ENCODE assay signal across 12 mouse cellular contexts in the genomic region with DNA sequence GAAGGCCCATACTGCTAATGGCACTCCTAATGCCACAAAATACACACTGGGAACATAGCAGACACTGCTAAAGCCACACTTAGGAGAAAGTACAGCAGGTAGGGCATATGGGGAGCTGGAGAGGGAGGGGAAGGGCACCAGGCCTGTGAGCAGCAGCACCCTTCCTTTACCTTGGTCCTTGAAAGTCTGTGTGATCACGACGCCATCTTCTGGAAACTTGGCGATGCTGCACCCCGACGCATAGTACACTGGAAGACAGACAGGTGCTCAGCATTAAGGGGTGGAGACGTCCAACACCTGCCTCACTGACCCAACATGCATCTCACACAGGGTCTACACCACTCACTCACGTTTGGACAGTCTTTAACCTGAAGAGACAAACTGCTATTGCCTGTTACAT. TPM values are rescaled to one million over a fixed set of nuclear protein-coding genes. Genes with fewer than 3 reads are reported as not detected.
A peak's percentile ranks its signal among the peaks of the same experiment; 100 is the strongest.
DNase-seq lines count a peak whose midpoint lies in the region; ATAC-seq and TF ChIP-seq lines count a peak whose summit lies in the region.
"Had no signal": no experiment of that assay in that cellular context is flagged by ENCODE, and none has a peak within 500 bp of the region (broad histone marks: within the 10 kb centered on the region; RNA-seq: fewer than 3 reads in every experiment).

No protein-coding gene starts in this region.

- in situ Hi-C loops in CH12.LX (cut with MboI; ENCODE audit: low pct_ligation_motif_present, low pct_unique_long_range_greater_than_20kb, low sequenced_read_pairs), result no loop called here

- H3K4me3 ChIP-seq in kidney, embryonic 16.5 days (ENCODE audit: low read length), result no peak overlapping the region
- H3K4me3 ChIP-seq in CH12.LX (replicated peaks in 1 of 3; ENCODE audit: low read depth in 2 of 3, low read length in 2 of 3, poor library complexity in 1 of 3), result no peak overlapping the region
- H3K4me3 ChIP-seq: liver, embryonic 15.5 days; myocyte had no signal

- ATAC-seq in kidney, embryonic 16.5 days (ENCODE audit: low FRiP score, low TSS enrichment), result no peak

- TF ChIP-seq RAD21 in CH12.LX (IDR thresholded peaks at IDR 0.05; ENCODE audit: low read depth, low read length), result peak; percentile 20

- peaks cover 82% of the 10 kb centered on the region for H3K36me3 ChIP-seq in kidney, embryonic 16.5 days (ENCODE audit: insufficient read depth, low read length)
- H3K36me3 ChIP-seq in CH12.LX (replicated peaks in 1 of 2; ENCODE audit: control insufficient read depth in 1 of 2, insufficient read depth in 1 of 2, low read length in 1 of 2), result peaks cover 85 to 96% of the 10 kb centered on the region in 2 experiments

- peak; percentile 14 for DNase-seq in kidney, adult 9 months
- DNase-seq in 416B (ENCODE audit: low read depth) (peak; percentile 17), CH12.LX (ENCODE audit: extremely low read depth) (no peak)
- DNase-seq in embryo, embryonic 10.5 days (ENCODE audit: low spot score), result peak; percentile 22
- no peak for DNase-seq in frontal cortex, postnatal 10 days (ENCODE audit: low spot score in 2 of 2)
- DNase-seq in gastrocnemius, adult 8-10 months (ENCODE audit: low spot score in 2 of 2), result no peak
- DNase-seq: gastrocnemius, postnatal 25 days had no signal

- 79% methylated on average over 7 of the region's 7 CpGs for WGBS in kidney, embryonic 16.5 days

- dilution Hi-C loops in CH12.LX (cut with MboI; ENCODE audit: extremely low pct_ligation_motif_present, extremely low pct_unique_long_range_greater_than_20kb, low sequenced_read_pairs), result no loop called here

- H3K27ac ChIP-seq in kidney, embryonic 16.5 days (ENCODE audit: low read length), result no peak overlapping the region
- H3K27ac ChIP-seq in CH12.LX (ENCODE audit: insufficient read depth, low read depth), result no peak overlapping the region
- H3K27ac ChIP-seq: liver, embryonic 15.5 days had no signal

- H3K79me2 ChIP-seq in CH12.LX (replicated peaks; ENCODE audit: control insufficient read depth, extremely low read depth, insufficient read depth, poor library complexity, severe bottlenecking), result no peaks in the 10 kb centered on the region

- TF ChIP-seq CTCF in CH12.LX (conservative IDR thresholded peaks at IDR 0.05 in 1 of 2, IDR thresholded peaks at IDR 0.05 in 1 of 2; ENCODE audit: low read depth in 2 of 2, low read length in 2 of 2), result peak in 1 of 2 experiments; percentile 39; a peak in 2 of 4 replicates

- TF ChIP-seq EP300 in CH12.LX (IDR thresholded peaks at IDR 0.05; ENCODE audit: low read length), result no peak

- no peak overlapping the region for H3K4me2 ChIP-seq in kidney, embryonic 16.5 days (replicated peaks; ENCODE audit: low read depth, low read length)
- H3K4me2 ChIP-seq in CH12.LX (ENCODE audit: insufficient read depth, low read depth, poor library complexity, severe bottlenecking), result no peak overlapping the region
- H3K4me2 ChIP-seq: liver, embryonic 15.5 days had no signal

- H3K9me3 ChIP-seq in kidney, embryonic 16.5 days (ENCODE audit: low read length), result no peaks in the 10 kb centered on the region
- H3K9me3 ChIP-seq in CH12.LX (replicated peaks; ENCODE audit: low read length), result no peaks in the 10 kb centered on the region
- H3K9me3 ChIP-seq: liver, embryonic 15.5 days had no signal

- TF ChIP-seq POLR2A in CH12.LX (IDR thresholded peaks at IDR 0.05; ENCODE audit: low read depth, low read length), result no peak

- no peaks in the 10 kb centered on the region for H3K4me1 ChIP-seq in kidney, embryonic 16.5 days (ENCODE audit: insufficient read depth, low read length)
- H3K4me1 ChIP-seq in CH12.LX (ENCODE audit: control insufficient read depth in 1 of 2, insufficient read depth in 2 of 2), result peaks cover 0 to 12% of the 10 kb centered on the region in 2 experiments; a peak in 2 of 4 replicates

- H3K27me3 ChIP-seq in kidney, embryonic 16.5 days (ENCODE audit: insufficient read depth, low read length), result no peaks in the 10 kb centered on the region
- no peaks in the 10 kb centered on the region for H3K27me3 ChIP-seq in CH12.LX (replicated peaks)
- H3K27me3 ChIP-seq: liver, embryonic 15.5 days had no signal

- H3K9ac ChIP-seq in kidney, embryonic 16.5 days (replicated peaks; ENCODE audit: low read length), result no peak overlapping the region
- no peak overlapping the region for H3K9ac ChIP-seq in CH12.LX (ENCODE audit: insufficient read depth, low read depth)
- H3K9ac ChIP-seq: liver, embryonic 15.5 days had no signal

TF ChIP-seq in CH12.LX, 34 proteins besides CTCF, POLR2A, EP300 and RAD21:
- TF ChIP-seq MEF2A (IDR thresholded peaks at IDR 0.05; ENCODE audit: borderline replicate concordance, low read depth, low read length) (no peak), MAZ (IDR thresholded peaks at IDR 0.05; ENCODE audit: low read depth, low read length) (no peak), ELF1 (IDR thresholded peaks at IDR 0.05; ENCODE audit: low read depth, low read length) (no peak), POLR2AphosphoS2 (IDR thresholded peaks at IDR 0.05; ENCODE audit: low read depth, low read length) (no peak), ZMIZ1 (IDR thresholded peaks at IDR 0.05; ENCODE audit: low read depth, low read length) (no peak), TBP (conservative IDR thresholded peaks at IDR 0.05; ENCODE audit: low read depth, low read length) (no peak), ZC3H11A (IDR thresholded peaks at IDR 0.05; ENCODE audit: low read depth, low read length) (no peak), SMC3 (IDR thresholded peaks at IDR 0.05; ENCODE audit: low read depth, low read length) (no peak; the same call in 1 of the 2 replicates), E2F4 (IDR thresholded peaks at IDR 0.05; ENCODE audit: insufficient replicate concordance, low read depth, low read length) (no peak), CHD1 (IDR thresholded peaks at IDR 0.05; ENCODE audit: low read depth, low read length) (no peak), USF1 (IDR thresholded peaks at IDR 0.05; ENCODE audit: low read depth, low read length) (no peak), RCOR1 (conservative IDR thresholded peaks at IDR 0.05; ENCODE audit: low read depth, low read length) (no peak), NRF1 (IDR thresholded peaks at IDR 0.05; ENCODE audit: low read depth, low read length) (no peak), CHD2 (IDR thresholded peaks at IDR 0.05; ENCODE audit: low read length) (no peak), KAT2A (IDR thresholded peaks at IDR 0.05; ENCODE audit: insufficient replicate concordance, low read length) (no peak), JUN (IDR thresholded peaks at IDR 0.05; ENCODE audit: insufficient read depth, low read depth, low read length) (no peak)

RNA-seq across cellular contexts. Expression of a gene that starts 18.6 kb away (rescaled TPM):
- 0.13 TPM in 1 of 2 replicates, not detected in the other for polyA plus RNA-seq in kidney, embryonic 16.5 days (2015; fragmentation: Nextera tagmentation; extraction: Ambion mirVana)
- total RNA-seq in CH12.LX (2012; rRNA removed) (0.08 TPM in 1 of 2 replicates, not detected in the other), CH12.LX (2014; rRNA removed) (0.08 TPM in 1 of 2 replicates, not detected in the other)
- polyA plus RNA-seq in CH12.LX (2012; ENCODE audit: insufficient read length, low read depth), result 0.12 TPM in 1 of 2 replicates, not detected in the other
- not detected for total RNA-seq in gastrocnemius, adult 8-10 months (2022)
- total RNA-seq: adrenal gland, adult 18-20 months; gastrocnemius, postnatal 25 days; hematopoietic stem cell, adult 5-6 weeks had no signal
- polyA plus RNA-seq: liver, embryonic 15.5 days; myocyte had no signal

RNA-seq across cellular contexts. Expression of a gene that starts 38.4 kb away (rescaled TPM):
- 131 TPM in 2 replicates for polyA plus RNA-seq in kidney, embryonic 16.5 days (2015; fragmentation: Nextera tagmentation; extraction: Ambion mirVana)
- total RNA-seq in CH12.LX (2012; rRNA removed) (32.6 and 33.8 TPM in 2 replicates), CH12.LX (2014; rRNA removed) (27.8 and 40.7 TPM in 2 replicates)
- 38.3 and 41.1 TPM in 2 replicates for polyA plus RNA-seq in CH12.LX (2012; ENCODE audit: insufficient read length, low read depth)
- 10 to 100 TPM; 18.1 to 24.4 (median 22.5) TPM for total RNA-seq in gastrocnemius, adult 8-10 months (2022)

RNA-seq across cellular contexts. Expression of a gene that starts 54.9 kb away (rescaled TPM):
- 39.8 and 43.1 TPM in 2 replicates for polyA plus RNA-seq in kidney, embryonic 16.5 days (2015; fragmentation: Nextera tagmentation; extraction: Ambion mirVana)
- 11.6 and 13.6 TPM in 2 replicates for total RNA-seq in CH12.LX (2012; rRNA removed)
- 8.2 and 8.6 TPM in 2 replicates for total RNA-seq in CH12.LX (2014; rRNA removed)
- polyA plus RNA-seq in CH12.LX (2012; ENCODE audit: insufficient read length, low read depth), result 5.4 and 5.7 TPM in 2 replicates
- 10 to 100 TPM; 16.1 to 21.1 (median 17.4) TPM for total RNA-seq in gastrocnemius, adult 8-10 months (2022)

RNA-seq across cellular contexts. Expression of a gene that starts 54.9 kb away (rescaled TPM):
- 0.27 and 0.37 TPM in 2 replicates for polyA plus RNA-seq in kidney, embryonic 16.5 days (2015; fragmentation: Nextera tagmentation; extraction: Ambion mirVana)
- total RNA-seq in CH12.LX (2012; rRNA removed) (0.25 TPM in 2 replicates), CH12.LX (2014; rRNA removed) (not detected in 2 replicates)
- not detected in 2 replicates for polyA plus RNA-seq in CH12.LX (2012; ENCODE audit: insufficient read length, low read depth)
- not detected for total RNA-seq in gastrocnemius, adult 8-10 months (2022)
- total RNA-seq: adrenal gland, adult 18-20 months; gastrocnemius, postnatal 25 days; hematopoietic stem cell, adult 5-6 weeks had no signal

Comparison
In these comparisons a context has a peak if more than half of its experiments do, and no peak if none do; other contexts are left out.
1. DNase-seq: peak in kidney, adult 9 months (single experiment), 416B (single experiment) and embryo, embryonic 10.5 days (single experiment); none in CH12.LX (single experiment), frontal cortex, postnatal 10 days (0 of 2) and gastrocnemius, adult 8-10 months (0 of 2).